Mouse (Mus musculus): ENCODE measurements around the gene Gm11444. TPM values are rescaled to one million over a fixed set of nuclear protein-coding genes. Genes with fewer than 3 reads are reported as not detected.

Gene Gm11444
- polyA plus RNA-seq, 1 experiment = not detected

- Histone ChIP-seq H3ac (ENCODE audit: control insufficient read depth, insufficient read length) (no peak overlapping the region), H3K4me3 (no peak overlapping the region), H3K79me2 (ENCODE audit: control insufficient read depth, insufficient read depth) (no peaks in the 10 kb centered on the region), H3K4me2 (ENCODE audit: low read depth) (no peak overlapping the region), H3K36me3 (ENCODE audit: control insufficient read depth, insufficient read depth) (no peaks in the 10 kb centered on the region), H3K27me3 (ENCODE audit: control insufficient read depth, insufficient read depth, insufficient read length) (peaks cover 64% of the 10 kb centered on the region)
- TF ChIP-seq MAX (IDR thresholded peaks at IDR 0.05; ENCODE audit: low read depth) (no peak), SRF (IDR thresholded peaks at IDR 0.05; ENCODE audit: control insufficient read depth, insufficient read length, low read depth) (no peak), REST (IDR thresholded peaks at IDR 0.05; ENCODE audit: insufficient read depth, insufficient read length) (no peak), MYOD1 (IDR thresholded peaks at IDR 0.05; ENCODE audit: control insufficient read depth in 1 of 3, insufficient read length in 2 of 3, low read depth in 2 of 3) (no peak), POLR2A (IDR thresholded peaks at IDR 0.05; ENCODE audit: insufficient read length, low read depth) (no peak), E2F4 (IDR thresholded peaks at IDR 0.05; ENCODE audit: insufficient read depth) (no peak), TCF12 (IDR thresholded peaks at IDR 0.05; ENCODE audit: insufficient read depth, poor library complexity, severe bottlenecking) (no peak), CEBPB (IDR thresholded peaks at IDR 0.05; ENCODE audit: insufficient read depth, poor library complexity, severe bottlenecking) (no peak), TCF3 (IDR thresholded peaks at IDR 0.05; ENCODE audit: insufficient read length, low read depth) (no peak), POLR2AphosphoS2 (IDR thresholded peaks at IDR 0.05; ENCODE audit: insufficient read length, low read depth) (no peak)
Observed at GRCm38 (mm10) chr11:85889730-85890562, 39.8 kb upstream of the Gm11444 start.

- Histone ChIP-seq H3K4me3 (no peak overlapping the region), H3K79me2 (ENCODE audit: control insufficient read depth, insufficient read depth) (no peaks in the 10 kb centered on the region), H3K36me3 (ENCODE audit: control insufficient read depth, insufficient read depth) (no peaks in the 10 kb centered on the region), H3K4me2 (ENCODE audit: low read depth) (no peak overlapping the region), H3K27me3 (ENCODE audit: control insufficient read depth, insufficient read depth, insufficient read length) (peaks cover 58% of the 10 kb centered on the region), H3ac (ENCODE audit: control insufficient read depth, insufficient read length) (no peak overlapping the region)
- no peak for TF ChIP-seq POLR2AphosphoS2 (IDR thresholded peaks at IDR 0.05; ENCODE audit: insufficient read length, low read depth)
- no peak for TF ChIP-seq TCF12 (IDR thresholded peaks at IDR 0.05; ENCODE audit: insufficient read depth, poor library complexity, severe bottlenecking)
- TF ChIP-seq CEBPB (IDR thresholded peaks at IDR 0.05; ENCODE audit: insufficient read depth, poor library complexity, severe bottlenecking) = no peak
- TF ChIP-seq USF1 (IDR thresholded peaks at IDR 0.05; ENCODE audit: low read depth) = no peak
- no peak for TF ChIP-seq MAX (IDR thresholded peaks at IDR 0.05; ENCODE audit: low read depth)
- TF ChIP-seq SRF (IDR thresholded peaks at IDR 0.05; ENCODE audit: control insufficient read depth, insufficient read length, low read depth) = no peak
- TF ChIP-seq MYOG (IDR thresholded peaks at IDR 0.05; ENCODE audit: control insufficient read depth in 1 of 3, insufficient read depth in 1 of 3, insufficient read length in 2 of 3, low read depth in 2 of 3) = no peak
- no peak for TF ChIP-seq MYOD1 (IDR thresholded peaks at IDR 0.05; ENCODE audit: control insufficient read depth in 1 of 3, insufficient read length in 2 of 3, low read depth in 2 of 3)
- TF ChIP-seq POLR2A (IDR thresholded peaks at IDR 0.05; ENCODE audit: insufficient read length, low read depth) = no peak
- TF ChIP-seq TCF3 (IDR thresholded peaks at IDR 0.05; ENCODE audit: insufficient read length, low read depth) = no peak
- TF ChIP-seq REST (IDR thresholded peaks at IDR 0.05; ENCODE audit: insufficient read depth, insufficient read length) = no peak
- no peak for TF ChIP-seq E2F4 (IDR thresholded peaks at IDR 0.05; ENCODE audit: insufficient read depth)
Observed at GRCm38 (mm10) chr11:85889056-85889729, 39.1 kb upstream of the Gm11444 start.

DNA sequence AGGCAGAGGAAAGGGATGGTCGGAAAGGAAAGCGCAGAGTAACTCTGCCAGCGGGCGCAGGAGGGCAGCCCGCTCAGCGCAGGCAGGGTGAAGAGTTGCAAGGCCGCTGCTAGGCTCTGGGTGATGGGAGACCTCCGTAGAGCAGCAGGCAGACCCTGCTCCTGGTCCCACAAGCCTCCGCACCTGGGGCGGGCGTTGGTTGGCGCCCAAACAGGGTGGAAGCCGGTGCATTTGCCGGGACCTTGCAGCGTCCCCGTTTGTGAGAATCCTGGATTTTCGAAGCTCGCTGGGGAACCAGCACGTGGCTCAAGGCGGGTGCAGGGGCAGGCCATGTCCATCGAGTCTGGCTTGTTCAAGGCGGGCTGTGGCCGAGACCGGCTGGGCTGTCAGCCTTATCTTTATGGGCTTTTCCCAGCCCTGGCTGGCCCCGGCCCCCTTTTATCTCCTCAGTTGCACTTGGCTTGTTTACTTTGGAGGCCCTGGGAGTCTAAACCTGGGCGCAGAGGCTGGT lies 38.4 kb upstream of the Gm11444 start:
- Histone ChIP-seq H3K4me3 (no peak overlapping the region), H3K36me3 (ENCODE audit: control insufficient read depth, insufficient read depth) (no peaks in the 10 kb centered on the region), H3K4me2 (ENCODE audit: low read depth) (no peak overlapping the region), H3K27me3 (ENCODE audit: control insufficient read depth, insufficient read depth, insufficient read length) (peaks cover 58% of the 10 kb centered on the region), H3K79me2 (ENCODE audit: control insufficient read depth, insufficient read depth) (no peaks in the 10 kb centered on the region), H3ac (ENCODE audit: control insufficient read depth, insufficient read length) (no peak overlapping the region)
- TF ChIP-seq POLR2AphosphoS2 (IDR thresholded peaks at IDR 0.05; ENCODE audit: insufficient read length, low read depth) (no peak), TCF12 (IDR thresholded peaks at IDR 0.05; ENCODE audit: insufficient read depth, poor library complexity, severe bottlenecking) (no peak), SRF (IDR thresholded peaks at IDR 0.05; ENCODE audit: control insufficient read depth, insufficient read length, low read depth) (no peak), CEBPB (IDR thresholded peaks at IDR 0.05; ENCODE audit: insufficient read depth, poor library complexity, severe bottlenecking) (no peak), TCF3 (IDR thresholded peaks at IDR 0.05; ENCODE audit: insufficient read length, low read depth) (no peak)

DNA sequence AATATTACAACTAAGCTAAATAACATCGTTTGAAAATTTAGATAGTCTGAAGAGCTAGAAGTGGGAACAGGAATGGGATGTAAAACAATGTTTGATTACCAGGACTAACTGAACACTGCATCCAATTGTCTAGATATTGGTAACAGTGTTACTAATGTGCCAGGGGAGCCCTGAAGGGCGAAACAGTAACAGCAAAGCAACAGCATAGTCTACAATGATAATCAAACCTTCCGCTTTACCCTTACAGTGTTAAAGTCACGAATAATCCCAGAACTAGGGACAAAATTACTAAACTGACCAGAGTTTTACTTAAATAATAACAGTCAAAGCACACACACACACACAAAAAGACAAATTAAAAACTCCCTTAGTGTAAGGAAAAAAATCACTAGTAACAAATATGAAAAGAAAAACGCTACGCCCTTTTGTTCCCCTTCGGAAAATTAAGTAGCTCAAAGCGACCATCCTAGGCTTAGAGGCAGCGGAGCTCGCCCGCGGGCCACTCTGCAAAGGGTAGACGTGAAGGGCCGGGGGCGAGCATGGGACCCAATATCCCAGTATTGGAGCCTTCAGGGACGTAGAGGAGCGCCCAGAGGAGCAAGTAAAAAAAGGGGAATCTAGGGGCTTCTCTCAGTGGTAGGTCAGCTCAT lies 37.8 kb upstream of the Gm11444 start:
- TF ChIP-seq SRF (IDR thresholded peaks at IDR 0.05; ENCODE audit: control insufficient read depth, insufficient read length, low read depth) (no peak), REST (IDR thresholded peaks at IDR 0.05; ENCODE audit: insufficient read depth, insufficient read length) (no peak), MYOG (IDR thresholded peaks at IDR 0.05; ENCODE audit: control insufficient read depth in 1 of 3, insufficient read depth in 1 of 3, insufficient read length in 2 of 3, low read depth in 2 of 3) (no peak), TCF3 (IDR thresholded peaks at IDR 0.05; ENCODE audit: insufficient read length, low read depth) (no peak), MAX (IDR thresholded peaks at IDR 0.05; ENCODE audit: low read depth) (no peak), POLR2A (IDR thresholded peaks at IDR 0.05; ENCODE audit: insufficient read length, low read depth) (no peak), USF1 (IDR thresholded peaks at IDR 0.05; ENCODE audit: low read depth) (no peak), TCF12 (IDR thresholded peaks at IDR 0.05; ENCODE audit: insufficient read depth, poor library complexity, severe bottlenecking) (no peak), E2F4 (IDR thresholded peaks at IDR 0.05; ENCODE audit: insufficient read depth) (no peak), MYOD1 (IDR thresholded peaks at IDR 0.05; ENCODE audit: control insufficient read depth in 1 of 3, insufficient read length in 2 of 3, low read depth in 2 of 3) (no peak), POLR2AphosphoS2 (IDR thresholded peaks at IDR 0.05; ENCODE audit: insufficient read length, low read depth) (no peak)

More for the DNA sequence above, 37.8 kb upstream of the Gm11444 start:
- Histone ChIP-seq H3K79me2 (ENCODE audit: control insufficient read depth, insufficient read depth) (no peaks in the 10 kb centered on the region), H3K4me2 (ENCODE audit: low read depth) (no peak overlapping the region), H3K36me3 (ENCODE audit: control insufficient read depth, insufficient read depth) (no peaks in the 10 kb centered on the region), H3ac (ENCODE audit: control insufficient read depth, insufficient read length) (no peak overlapping the region), H3K27me3 (ENCODE audit: control insufficient read depth, insufficient read depth, insufficient read length) (peaks cover 58% of the 10 kb centered on the region), H3K4me3 (no peak overlapping the region)

All from myocyte (in vitro differentiated cells).